Mouse (Mus musculus) neural tube, embryonic 13.5 days (tissue): ENCODE results near the gene Hypk. TPM values are rescaled to one million over a fixed set of nuclear protein-coding genes. Genes with fewer than 3 reads are reported as not detected.

Experiments
- ATAC-seq: fragments of 200-750 bp; cut with Nextera tagmentation; 2 replicates; pipeline ENCODE4 v1.8.0; 2017; ENCODE audit warnings: low read depth, mild to moderate bottlenecking, moderate TSS enrichment, moderate library complexity
- H3K27ac ChIP-seq: fragments of 300-500 bp; sonication (generic); replicated peaks from 2 replicates; pipeline ENCODE4 v1.5.1; 2015; ENCODE audit warnings: moderate library complexity, mild to moderate bottlenecking, inconsistent platforms
- H3K27me3 ChIP-seq: fragments of 300-500 bp; sonication (generic); 2 replicates; pipeline ENCODE4 v1.6.1; 2015; ENCODE audit warnings: mild to moderate bottlenecking, inconsistent platforms
- H3K36me3 ChIP-seq: fragments of 300-500 bp; sonication (generic); 2 replicates; pipeline ENCODE4 v1.6.1; 2015; ENCODE audit warnings: mild to moderate bottlenecking, inconsistent platforms
- H3K4me1 ChIP-seq: fragments of 300-500 bp; sonication (generic); replicated peaks from 2 replicates; pipeline ENCODE4 v1.6.1; 2015; ENCODE audit warnings: inconsistent platforms
- H3K4me2 ChIP-seq: fragments of 300-500 bp; sonication (generic); 2 replicates; pipeline ENCODE4 v1.6.1; 2015; ENCODE audit warnings: inconsistent platforms, mild to moderate bottlenecking, moderate library complexity
- H3K4me3 ChIP-seq: fragments of 300-500 bp; sonication (generic); 2 replicates; pipeline ENCODE4 v1.5.1; 2015; ENCODE audit warnings: mild to moderate bottlenecking, inconsistent platforms
- H3K9ac ChIP-seq: fragments of 300-500 bp; sonication (generic); 2 replicates; pipeline ENCODE4 v1.6.1; 2015; ENCODE audit warnings: moderate library complexity, mild to moderate bottlenecking, inconsistent platforms
- H3K9me3 ChIP-seq: fragments of 300-500 bp; sonication (generic); 2 replicates; pipeline ENCODE4 v1.6.1; 2016; ENCODE audit warnings: inconsistent platforms
- WGBS: fragments of 180-500 bp; shearing (Covaris S2); methylation state at CpG from one replicate; pipeline ENCODE4 v1.1.7; 2015; 5-methylcytosine and 5-hydroxymethylcytosine counted together
- polyA plus RNA-seq: library from polyadenylated mRNA; unstranded; fragments of >200 nt; fragmentation: Nextera tagmentation; extraction: Ambion mirVana; gene quantifications from 2 replicates; pipeline ENCODE4 v1.2.1, GENCODE M21; 2015

Gene Hypk
- polyA plus RNA-seq, 1 experiment from 2014 or later, result 132 TPM

DNA sequence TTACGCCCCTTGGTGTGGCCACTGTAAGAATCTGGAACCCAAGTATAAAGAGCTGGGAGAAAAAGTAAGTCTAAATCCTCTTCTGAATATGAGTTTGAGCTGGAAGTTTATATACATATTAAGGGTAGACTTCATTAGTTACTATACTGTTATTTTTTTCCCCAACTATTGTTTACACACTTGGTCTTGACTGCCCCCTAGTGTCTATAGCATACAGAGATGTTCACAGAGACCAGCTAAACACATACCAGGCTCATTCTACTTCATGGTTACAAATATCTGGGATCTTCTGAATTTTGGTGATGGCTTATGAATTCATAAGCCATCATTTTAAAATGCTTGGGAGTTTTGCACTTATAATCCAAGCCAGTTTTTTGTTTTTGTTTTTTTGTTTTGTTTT lies 18.2 kb upstream of the Hypk start:
- Histone ChIP-seq H3K27ac (no peak overlapping the region), H3K36me3 (peaks cover 96% of the 10 kb centered on the region), H3K4me3 (no peak overlapping the region), H3K27me3 (0 out of 2 replicates have a peak, but pooled peaks cover 3% of the 10 kb centered on the region), H3K4me1 (no peaks in the 10 kb centered on the region), H3K4me2 (no peak overlapping the region), H3K9ac (no peak overlapping the region), H3K9me3 (no peaks in the 10 kb centered on the region)
- no peak for ATAC-seq
- 97% methylated on average over 1 of the region's 1 CpGs for WGBS

DNA sequence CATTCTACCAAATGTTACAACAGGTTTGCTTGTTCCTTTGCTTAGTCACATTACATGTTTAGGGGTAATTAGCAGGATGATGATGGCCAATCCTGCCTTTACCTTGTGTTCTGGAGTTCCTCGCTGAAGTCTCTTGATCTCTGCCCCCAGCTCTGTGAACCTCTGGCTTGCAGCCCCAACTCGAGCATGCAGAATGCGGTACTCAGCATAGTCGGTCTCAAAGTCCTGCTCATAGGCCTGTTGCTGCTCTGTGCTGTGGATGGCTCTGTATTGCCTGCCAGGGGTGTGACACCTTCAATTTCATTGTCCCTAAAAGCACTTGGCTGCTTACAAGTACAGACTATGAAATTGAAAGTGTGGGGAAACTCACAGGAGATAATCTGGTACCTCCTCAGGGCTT lies 13.3 kb upstream of the Hypk start:
- no peak overlapping the region for H3K4me2 ChIP-seq
- H3K36me3 ChIP-seq, result peaks cover 53% of the 10 kb centered on the region
- H3K9ac ChIP-seq, result no peak overlapping the region
- H3K4me3 ChIP-seq, result no peak overlapping the region
- no peak for ATAC-seq
- 69% methylated on average over 4 of the region's 4 CpGs for WGBS
- H3K4me1 ChIP-seq, result peaks cover 17% of the 10 kb centered on the region
- H3K27ac ChIP-seq, result no peak overlapping the region
- peaks cover 41% of the 10 kb centered on the region for H3K27me3 ChIP-seq
- no peaks in the 10 kb centered on the region for H3K9me3 ChIP-seq

DNA sequence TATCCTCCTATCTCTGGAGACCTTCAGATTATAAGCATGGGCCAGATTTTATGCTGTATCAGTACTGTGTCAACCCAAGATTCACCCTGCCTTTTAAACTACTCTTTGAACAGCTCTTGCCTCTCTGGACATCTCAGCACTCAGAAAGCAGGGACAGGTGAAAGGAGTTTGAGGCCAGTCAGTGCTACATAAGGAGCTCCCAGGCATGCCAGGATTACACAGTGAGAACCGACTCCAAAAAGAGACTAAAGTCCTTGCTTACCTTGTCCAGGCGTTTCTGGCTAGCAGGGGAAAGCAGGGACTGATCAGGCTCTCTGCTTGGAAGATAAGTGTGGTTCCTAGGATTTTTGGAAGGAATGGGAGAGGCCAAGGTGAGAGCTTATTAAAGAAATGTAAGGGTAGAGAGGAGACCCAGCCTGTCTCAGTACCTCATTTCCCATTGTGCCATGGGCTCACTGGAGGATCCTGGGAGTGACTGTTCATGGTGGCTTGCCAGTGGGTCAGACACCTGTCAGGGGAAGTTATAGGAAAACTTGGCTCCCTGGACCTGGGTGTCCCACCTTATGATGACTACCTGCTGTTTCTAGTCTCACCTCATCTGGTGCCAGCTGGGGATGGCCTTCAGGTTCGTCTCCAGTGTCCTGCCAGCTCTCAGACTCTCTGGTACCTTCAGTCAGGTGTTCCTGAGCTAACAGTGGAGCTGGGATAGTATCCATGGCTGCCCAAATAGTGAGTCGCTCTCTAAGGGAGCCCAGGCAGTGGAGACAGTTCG lies 12.1 kb upstream of the Hypk start:
- peaks cover 41% of the 10 kb centered on the region for H3K27me3 ChIP-seq
- no peaks in the 10 kb centered on the region for H3K9me3 ChIP-seq
- no peak overlapping the region for H3K9ac ChIP-seq
- WGBS, result 61% methylated on average over 5 of the region's 5 CpGs
- H3K4me2 ChIP-seq, result no peak overlapping the region
- no peak overlapping the region for H3K4me3 ChIP-seq
- ATAC-seq, result no peak
- peaks cover 40% of the 10 kb centered on the region for H3K36me3 ChIP-seq
- H3K4me1 ChIP-seq, result peaks cover 17% of the 10 kb centered on the region
- no peak overlapping the region for H3K27ac ChIP-seq

DNA sequence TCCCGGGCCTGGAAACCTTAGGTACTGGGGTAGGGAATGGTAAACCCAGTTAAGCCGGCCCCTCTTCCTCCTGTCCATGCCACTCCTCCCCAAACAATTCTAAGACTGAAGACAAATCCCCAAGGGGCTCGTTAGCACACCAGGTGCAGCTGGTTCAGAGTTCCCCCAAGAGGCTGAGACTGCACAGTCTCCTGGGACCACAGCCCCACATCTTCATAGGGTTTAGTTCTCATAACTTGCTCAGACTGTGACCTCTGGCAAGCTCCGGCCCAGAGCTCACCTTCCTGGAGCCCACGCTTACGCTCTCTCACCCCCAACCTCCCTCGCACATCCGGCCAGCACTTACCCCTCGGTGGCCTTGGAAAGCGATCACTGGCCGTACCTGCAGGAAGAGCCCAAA lies 11.3 kb upstream of the Hypk start:
- no peak for ATAC-seq
- H3K4me2 ChIP-seq, result peak overlapping the region; percentile 58
- peak overlapping the region; percentile 22; the same call in 1 of the 2 replicates for H3K9ac ChIP-seq

DNA sequence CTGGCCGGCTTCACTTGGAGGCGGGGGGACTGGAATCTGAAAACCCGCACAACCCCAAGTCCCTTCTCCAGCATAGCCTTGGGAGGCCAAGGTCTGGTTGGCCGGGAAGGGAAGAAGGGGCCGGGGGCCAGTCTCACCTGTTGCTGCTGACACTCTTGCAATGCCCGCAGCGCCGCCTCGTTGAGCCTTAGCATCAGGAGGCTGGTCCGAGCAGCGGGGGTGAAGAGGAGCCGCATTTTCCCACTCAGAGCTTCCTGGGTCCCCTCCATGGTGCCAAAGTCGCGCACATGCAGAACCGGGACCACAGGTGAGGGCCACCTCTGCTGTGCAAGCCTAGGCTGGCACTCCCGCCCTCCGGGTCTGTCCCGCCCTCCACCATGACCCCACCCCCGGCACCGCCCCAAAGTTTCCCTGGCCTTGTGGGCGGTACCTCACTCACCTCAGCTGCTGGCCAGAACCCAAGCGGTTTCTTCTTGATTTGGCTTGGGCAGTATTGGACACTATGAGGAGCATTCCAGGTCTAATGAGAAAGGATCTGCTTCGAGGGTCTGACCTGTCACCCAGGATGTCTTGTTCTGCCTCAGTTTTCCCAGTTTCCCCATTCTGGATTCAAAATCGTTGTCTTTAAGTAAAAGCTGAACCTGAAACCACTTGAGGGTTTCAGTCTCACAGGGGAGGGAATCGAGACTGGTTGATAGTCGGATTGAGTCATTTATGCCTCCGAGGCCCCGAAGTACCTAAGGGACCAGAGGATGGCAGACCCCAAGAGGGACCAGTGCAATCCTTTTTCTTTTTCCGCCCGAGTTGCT lies 10.6 kb upstream of the Hypk start:
- peak overlapping the region; percentile 33 for H3K4me3 ChIP-seq
- H3K4me1 ChIP-seq, result peaks cover 17% of the 10 kb centered on the region
- peak overlapping the region; percentile 22 for H3K9ac ChIP-seq
- 2% methylated on average over 30 of the region's 30 CpGs for WGBS
- H3K9me3 ChIP-seq, result no peaks in the 10 kb centered on the region
- H3K36me3 ChIP-seq, result peaks cover 28% of the 10 kb centered on the region
- peaks cover 41% of the 10 kb centered on the region for H3K27me3 ChIP-seq
- H3K4me2 ChIP-seq, result peak overlapping the region; percentile 58
- ATAC-seq, result no peak
- H3K27ac ChIP-seq, result no peak overlapping the region

More for the DNA sequence above, 11.3 kb upstream of the Hypk start:
- H3K4me1 ChIP-seq, result peaks cover 17% of the 10 kb centered on the region
- peaks cover 41% of the 10 kb centered on the region for H3K27me3 ChIP-seq
- H3K4me3 ChIP-seq, result peak overlapping the region; percentile 33
- no peaks in the 10 kb centered on the region for H3K9me3 ChIP-seq
- H3K36me3 ChIP-seq, result peaks cover 35% of the 10 kb centered on the region
- H3K27ac ChIP-seq, result no peak overlapping the region
- 12% methylated on average over 11 of the region's 11 CpGs for whole genome bisulfite sequencing

DNA sequence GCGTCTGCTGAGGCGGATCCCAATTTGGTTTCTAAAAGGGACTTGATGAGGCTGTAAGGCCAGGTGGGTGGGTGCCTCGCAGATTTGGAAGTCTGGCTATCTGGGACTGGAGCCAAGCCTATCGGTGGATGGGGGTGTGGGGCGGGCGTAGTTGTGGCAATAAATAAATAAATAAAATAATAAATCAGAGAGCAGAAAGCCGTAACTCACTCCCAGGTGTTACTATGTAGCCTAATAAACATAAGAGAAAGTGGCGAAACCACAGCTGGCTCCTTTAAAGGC lies 10.1 kb upstream of the Hypk start:
- H3K9me3 ChIP-seq, result no peaks in the 10 kb centered on the region
- H3K36me3 ChIP-seq, result peaks cover 23% of the 10 kb centered on the region
- H3K27ac ChIP-seq, result no peak overlapping the region
- peaks cover 41% of the 10 kb centered on the region for H3K27me3 ChIP-seq
- H3K4me1 ChIP-seq, result peaks cover 20% of the 10 kb centered on the region
- H3K4me2 ChIP-seq, result peak overlapping the region; percentile 58
- 7% methylated on average over 8 of the region's 8 CpGs for WGBS
- H3K4me3 ChIP-seq, result peak overlapping the region; percentile 33
- no peak for ATAC-seq
- peak overlapping the region; percentile 22; the same call in 1 of the 2 replicates for H3K9ac ChIP-seq

DNA sequence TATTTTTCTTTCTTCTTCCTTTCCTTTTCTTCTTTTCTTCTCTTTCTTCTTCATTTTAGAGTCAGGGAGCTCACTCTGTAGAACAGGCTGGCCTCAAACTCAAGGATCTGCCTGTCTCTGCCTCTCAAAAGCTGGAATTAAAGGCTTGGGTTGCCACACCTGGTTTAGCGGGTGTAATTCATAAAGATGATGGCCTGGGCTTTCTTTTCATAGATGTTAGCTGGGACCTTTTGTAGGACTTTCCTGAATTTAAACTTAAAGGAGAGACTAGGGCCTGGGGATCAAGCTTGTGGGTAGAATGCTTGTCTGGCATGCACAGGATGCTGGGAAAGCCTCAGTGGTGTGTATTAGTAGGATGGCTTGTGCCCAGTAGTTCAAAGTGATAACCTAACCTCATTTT lies 8.9 kb upstream of the Hypk start, which contains the start of gene Ell3:
Ell3 (minus strand) TSS at position 101 of the 400 bp plus-strand sequence.
- peaks cover 41% of the 10 kb centered on the region for H3K27me3 ChIP-seq
- peaks cover 26% of the 10 kb centered on the region for H3K4me1 ChIP-seq
- WGBS, result 91% methylated on average over 1 of the region's 1 CpGs
- 0 out of 2 replicates have a peak within 1 kb of the TSS, but pooled peaks have one; percentile 33 for H3K4me3 ChIP-seq
- no peaks in the 10 kb centered on the region for H3K9me3 ChIP-seq
- no peak for ATAC-seq
- peaks cover 11% of the 10 kb centered on the region for H3K36me3 ChIP-seq
- peak within 1 kb of the TSS; percentile 58 for H3K4me2 ChIP-seq
- no peak within 1 kb of the TSS for H3K9ac ChIP-seq
- no peak within 1 kb of the TSS for H3K27ac ChIP-seq

DNA sequence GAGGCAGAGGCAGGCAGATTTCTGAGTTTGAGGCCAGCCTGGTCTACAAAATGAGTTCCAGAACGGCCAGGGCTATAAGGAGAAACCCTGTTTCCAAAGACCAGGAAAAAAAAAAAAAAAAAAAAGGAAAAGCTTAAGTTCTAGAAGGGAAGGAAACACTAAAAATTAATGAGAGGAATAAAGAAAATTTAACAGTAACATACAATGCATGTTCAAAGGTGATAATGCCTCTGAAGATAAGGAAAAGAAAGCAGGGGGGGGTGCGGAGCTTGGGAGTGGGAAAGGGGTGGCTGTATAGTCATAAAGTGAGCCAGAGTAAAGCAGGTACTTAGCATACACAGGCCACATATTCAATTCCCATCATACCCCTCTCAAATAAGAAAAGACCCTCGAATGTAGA lies 8.0 kb upstream of the Hypk start:
- H3K4me3 ChIP-seq, result no peak overlapping the region
- H3K9me3 ChIP-seq, result no peaks in the 10 kb centered on the region
- ATAC-seq, result no peak
- no peak overlapping the region for H3K4me2 ChIP-seq
- H3K27ac ChIP-seq, result no peak overlapping the region
- H3K9ac ChIP-seq, result no peak overlapping the region
- 88% methylated on average over 3 of the region's 3 CpGs for WGBS
- 0 out of 2 replicates have a peak, but pooled peaks cover 2% of the 10 kb centered on the region for H3K36me3 ChIP-seq
- peaks cover 35% of the 10 kb centered on the region for H3K27me3 ChIP-seq
- H3K4me1 ChIP-seq, result peaks cover 28% of the 10 kb centered on the region

DNA sequence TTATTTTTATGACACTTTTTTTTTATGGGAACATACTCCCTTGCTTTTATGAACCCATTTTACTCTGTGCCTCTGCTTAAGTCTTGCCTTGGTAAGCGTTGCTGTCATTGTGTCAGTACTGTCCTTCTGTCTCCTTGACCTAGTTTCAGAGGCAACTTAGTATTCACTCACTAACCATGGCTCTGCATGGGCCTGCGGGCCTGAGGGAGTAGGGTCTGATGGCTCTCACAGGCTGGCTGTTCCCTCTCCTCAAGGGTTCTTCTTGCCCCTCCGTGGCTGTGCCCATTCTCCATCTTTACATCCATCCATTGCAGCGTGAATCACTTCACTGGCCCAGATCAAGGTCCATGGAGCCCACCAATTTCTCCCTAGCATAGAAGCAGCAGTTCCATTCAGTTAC lies 6.6 kb upstream of the Hypk start:
- Histone ChIP-seq H3K4me2 (no peak overlapping the region), H3K27me3 (peaks cover 23% of the 10 kb centered on the region), H3K4me3 (no peak overlapping the region), H3K4me1 (peaks cover 41% of the 10 kb centered on the region), H3K27ac (no peak overlapping the region), H3K9ac (no peak overlapping the region), H3K36me3 (peaks cover 4% of the 10 kb centered on the region), H3K9me3 (no peaks in the 10 kb centered on the region)
- ATAC-seq, result no peak
- WGBS, result 86% methylated on average over 4 of the region's 4 CpGs

DNA sequence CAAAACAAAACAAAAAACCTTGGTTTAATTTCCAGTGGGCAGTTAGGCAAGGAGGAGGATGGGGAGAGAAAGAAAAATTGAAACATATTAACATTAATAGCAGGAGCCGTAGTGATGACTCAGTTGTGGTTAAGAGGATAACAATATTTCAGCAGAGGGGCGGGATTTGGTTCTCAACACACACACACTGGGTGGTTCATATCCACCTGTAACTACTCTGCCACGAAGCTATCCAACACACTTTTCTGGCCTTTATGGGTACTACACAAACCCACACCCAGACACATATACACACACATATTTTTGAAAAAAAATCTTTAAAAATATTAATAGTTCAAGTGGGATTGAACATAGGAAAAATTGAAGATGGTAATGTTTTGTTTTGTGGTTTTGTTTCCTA lies 6.1 kb upstream of the Hypk start:
- Histone ChIP-seq H3K4me1 (peaks cover 38% of the 10 kb centered on the region), H3K36me3 (peaks cover 6% of the 10 kb centered on the region), H3K27me3 (peaks cover 18% of the 10 kb centered on the region), H3K9ac (no peak overlapping the region), H3K9me3 (no peaks in the 10 kb centered on the region), H3K4me3 (no peak overlapping the region), H3K27ac (no peak overlapping the region), H3K4me2 (no peak overlapping the region)
- no peak for ATAC-seq
- WGBS, result 88% methylated on average over 3 of the region's 3 CpGs

DNA sequence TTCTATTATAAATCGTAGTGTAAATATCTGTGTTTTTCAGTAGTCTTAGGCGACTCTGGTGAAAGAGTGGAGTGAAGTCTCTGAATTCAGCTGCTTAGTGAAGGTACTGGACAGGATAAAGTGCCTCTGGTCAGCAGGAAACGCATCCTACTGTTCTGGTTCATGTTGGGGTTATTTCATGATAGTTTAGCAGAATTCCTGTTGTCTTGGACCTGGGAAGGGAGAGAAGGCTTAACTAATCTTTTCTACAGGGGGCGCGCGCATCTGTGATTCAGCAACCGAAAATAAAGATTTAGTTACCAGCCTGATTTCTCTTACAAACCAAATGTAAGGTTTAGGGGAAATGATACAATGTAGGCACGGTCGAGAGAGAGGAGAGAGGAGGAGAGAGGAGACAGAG lies 5.0 kb upstream of the Hypk start:
- Histone ChIP-seq H3K4me3 (peak overlapping the region; percentile 97), H3K36me3 (peaks cover 15% of the 10 kb centered on the region), H3K4me2 (peak overlapping the region; percentile 76), H3K27me3 (peaks cover 6% of the 10 kb centered on the region), H3K4me1 (peaks cover 30% of the 10 kb centered on the region), H3K9me3 (no peaks in the 10 kb centered on the region), H3K9ac (peak overlapping the region; percentile 67), H3K27ac (peak overlapping the region; percentile 98)
- no peak for ATAC-seq
- 19% methylated on average over 9 of the region's 9 CpGs for WGBS

DNA sequence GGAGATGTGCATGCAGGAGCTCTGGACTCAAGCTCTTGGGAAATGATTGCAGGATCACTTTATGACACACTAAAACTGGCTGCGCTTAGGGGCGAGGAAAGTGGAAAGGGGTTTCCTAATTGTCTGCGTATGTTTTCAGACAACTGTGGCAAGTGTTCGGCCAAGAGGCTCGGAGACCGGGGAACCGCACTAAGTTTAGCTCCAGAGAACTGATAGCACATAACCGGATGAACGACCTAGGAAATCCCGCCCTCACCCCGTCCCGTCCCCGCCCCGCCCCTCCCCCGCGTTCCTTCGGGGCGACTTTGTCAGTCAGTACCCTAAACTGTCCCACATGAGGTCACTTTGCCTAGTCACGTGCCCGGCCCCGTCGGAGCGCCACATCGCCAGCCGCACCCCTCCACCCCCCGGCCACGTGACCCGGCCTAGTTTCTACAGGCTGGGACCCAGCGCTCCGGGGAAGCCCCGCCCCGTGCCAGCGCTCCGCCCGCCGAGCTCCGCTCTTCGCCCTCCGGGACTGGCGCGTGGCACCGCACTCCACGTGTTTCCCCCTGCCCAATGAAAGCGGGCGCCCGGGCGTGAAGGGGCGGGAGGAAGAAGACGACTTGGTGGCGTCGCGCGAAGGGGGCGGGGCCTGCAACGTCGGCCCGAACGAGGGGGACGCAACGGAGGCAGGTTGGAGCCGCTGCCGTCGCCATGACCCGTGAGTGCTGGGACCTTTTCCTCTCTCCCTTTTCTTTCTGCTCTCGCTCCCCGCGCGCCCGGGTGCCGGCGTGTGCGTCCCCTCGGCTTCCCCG lies 4.2 kb upstream of the Hypk start, which contains the start of gene Serf2:
Serf2 (plus strand) TSS at position 457 of the 797 bp plus-strand sequence.
- H3K4me2 ChIP-seq, result peak within 1 kb of the TSS; percentile 76

More for the DNA sequence above, 4.2 kb upstream of the Hypk start, which contains the start of gene Serf2:
- Histone ChIP-seq H3K4me1 (peaks cover 29% of the 10 kb centered on the region), H3K36me3 (peaks cover 23% of the 10 kb centered on the region), H3K27ac (peak within 1 kb of the TSS; percentile 98), H3K4me3 (peak within 1 kb of the TSS; percentile 97), H3K9me3 (no peaks in the 10 kb centered on the region), H3K27me3 (peaks cover 4% of the 10 kb centered on the region; the same call in 1 of the 2 replicates), H3K9ac (peak within 1 kb of the TSS; percentile 94)
- peak; percentile 98 for ATAC-seq
- WGBS, result under 1% methylated on average over 73 of the region's 74 CpGs
